Comparison of ENCODE assay signal across 31 mouse cellular contexts in genomic region chr6:71324816-71325215, GRCm38 (mm10). TPM values are rescaled to one million over a fixed set of nuclear protein-coding genes. Genes with fewer than 3 reads are reported as not detected.
A peak's percentile ranks its signal among the peaks of the same experiment; 100 is the strongest.
DNase-seq lines count a peak whose midpoint lies in the region; TF ChIP-seq lines count a peak whose summit lies in the region.
"Had no signal": no experiment of that assay in that cellular context is flagged by ENCODE, and none has a peak within 500 bp of the region (broad histone marks: within the 10 kb centered on the region; RNA-seq: fewer than 3 reads in every experiment).

No protein-coding gene starts in this region.

- H3K27me3 ChIP-seq in thymus, adult 2 months (ENCODE audit: control insufficient read depth, insufficient read depth, low read length) = no peaks in the 10 kb centered on the region
- H3K27me3 ChIP-seq: CH12.LX; embryonic facial prominence, embryonic 12.5 days; embryonic facial prominence, embryonic 15.5 days; forebrain, embryonic 13.5 days; hindbrain, embryonic 13.5 days; Patski had no signal

- TF ChIP-seq CTCF in thymus, adult 2 months (IDR thresholded peaks at IDR 0.05; ENCODE audit: borderline replicate concordance, control insufficient read depth, extremely low read depth, insufficient read depth, low read length, poor library complexity) = no peak

- peak; percentile 69 for DNase-seq in heart, adult 11 months
- no peak for DNase-seq in heart, postnatal 14 days
- DNase-seq in thymus, adult 2 months = peak; percentile 37
- no peak for DNase-seq in thymus, postnatal 14 days
- peak; percentile 38 to 40 for DNase-seq in thymus, postnatal 36 days
- DNase-seq in kidney, adult 8-10 months = no peak
- DNase-seq: adrenal gland, postnatal 10 days; B cell, adult 2 months; cerebellum, adult 11 months; cerebellum, adult 2 months; cerebellum, adult 9-11 months; cerebellum, postnatal 25 days; gastrocnemius, postnatal 10 days; gastrocnemius, postnatal 36 days; heart, postnatal 36 days had no signal

- intact Hi-C loops in heart, postnatal 14 days (cut with DNase I) = no loop called here

- peak overlapping the region; percentile 67 for H3K4me3 ChIP-seq in thymus, adult 2 months (ENCODE audit: control insufficient read depth, insufficient read depth, low read length)
- H3K4me3 ChIP-seq: embryonic facial prominence, embryonic 12.5 days; embryonic facial prominence, embryonic 15.5 days; forebrain, embryonic 13.5 days; hindbrain, embryonic 10.5 days; hindbrain, embryonic 13.5 days had no signal

- H3K4me1 ChIP-seq in thymus, adult 2 months (replicated peaks; ENCODE audit: control insufficient read depth, insufficient read depth, low read length) = peaks cover 33% of the 10 kb centered on the region
- H3K4me1 ChIP-seq: embryonic facial prominence, embryonic 12.5 days; embryonic facial prominence, embryonic 15.5 days; forebrain, embryonic 13.5 days; hindbrain, embryonic 10.5 days; hindbrain, embryonic 13.5 days had no signal

- WGBS in thymus, adult 2 months = 90% methylated on average over 9 of the region's 9 CpGs

- H3K36me3 ChIP-seq in thymus, adult 2 months (ENCODE audit: control insufficient read depth, insufficient read depth, low read length) = peaks cover 58% of the 10 kb centered on the region
- H3K36me3 ChIP-seq: embryonic facial prominence, embryonic 12.5 days; embryonic facial prominence, embryonic 15.5 days; G1E; hindbrain, embryonic 10.5 days; hindbrain, embryonic 13.5 days had no signal

- H3K27ac ChIP-seq in thymus, adult 2 months (ENCODE audit: control insufficient read depth, insufficient read depth, low read length) = peak overlapping the region; percentile 97
- H3K27ac ChIP-seq: embryonic facial prominence, embryonic 12.5 days; embryonic facial prominence, embryonic 15.5 days; forebrain, embryonic 13.5 days; hindbrain, embryonic 10.5 days; hindbrain, embryonic 13.5 days had no signal

- no peak for TF ChIP-seq POLR2A in thymus, adult 2 months (IDR thresholded peaks at IDR 0.05; ENCODE audit: control insufficient read depth, extremely low read depth, insufficient read depth, low read length, poor library complexity)

RNA-seq across cellular contexts. Expression of gene Cd8b1, which starts 2.2 kb away (rescaled TPM):
- total RNA-seq in heart, postnatal 14 days (2021) = 10 to 100 TPM in 1 of 2 experiments, under 1 TPM in 1; 0.79 to 14.4 TPM
- polyA plus RNA-seq in thymus, adult 2 months (2012; rRNA removed) = 712 and 845 TPM in 2 replicates
- total RNA-seq: adrenal gland, postnatal 4 days; common myeloid progenitor, adult 5-6 weeks; gastrocnemius, adult 18-20 months; granulocyte monocyte progenitor cell, adult 5-6 weeks had no signal
- polyA plus RNA-seq: cerebellum, adult 2 months; embryonic facial prominence, embryonic 15.5 days; forebrain, embryonic 16.5 days; G1E; heart, embryonic 11.5 days; hindbrain, embryonic 16.5 days had no signal

RNA-seq across cellular contexts. Expression of gene Smyd1, which starts 2.8 kb away (rescaled TPM):
- 100 to 1,000 TPM; 352 to 365 TPM for total RNA-seq in heart, postnatal 14 days (2021)
- 9.6 and 15.1 TPM in 2 replicates for polyA plus RNA-seq in thymus, adult 2 months (2012; rRNA removed)
- total RNA-seq: common myeloid progenitor, adult 5-6 weeks; granulocyte monocyte progenitor cell, adult 5-6 weeks had no signal
- polyA plus RNA-seq: G1E had no signal

RNA-seq across cellular contexts. Expression of gene Cd8a, which starts 48.4 kb away (rescaled TPM):
- total RNA-seq in heart, postnatal 14 days (2021) = 10 to 100 TPM in 1 of 2 experiments, 1 to 10 TPM in 1; 1.1 to 21.2 TPM
- 883 and 918 TPM in 2 replicates for polyA plus RNA-seq in thymus, adult 2 months (2012; rRNA removed)
- total RNA-seq: common myeloid progenitor, adult 5-6 weeks; gastrocnemius, adult 18-20 months; granulocyte monocyte progenitor cell, adult 5-6 weeks had no signal
- polyA plus RNA-seq: embryonic facial prominence, embryonic 12.5 days; embryonic facial prominence, embryonic 15.5 days; forebrain, embryonic 13.5 days; forebrain, embryonic 16.5 days; G1E; heart, embryonic 14.5 days; hindbrain, embryonic 10.5 days; hindbrain, embryonic 13.5 days; hindbrain, embryonic 16.5 days; Patski had no signal

RNA-seq across cellular contexts. Expression of gene Krcc1, which starts 53.3 kb away (rescaled TPM):
- 10 to 100 TPM; 46.1 to 49.5 TPM for total RNA-seq in heart, postnatal 14 days (2021)
- 7.7 and 8.9 TPM in 2 replicates for polyA plus RNA-seq in thymus, adult 2 months (2012; rRNA removed)

Comparison
In these comparisons a context has a peak if more than half of its experiments do, and no peak if none do; other contexts are left out.
1. DNase-seq: peak in heart, adult 11 months (single experiment), thymus, adult 2 months (single experiment) and thymus, postnatal 36 days (2 of 2); none in heart, postnatal 14 days (0 of 2), thymus, postnatal 14 days (single experiment) and kidney, adult 8-10 months (0 of 2).